Mouse (Mus musculus): ENCODE results near the gene Gtf3a.

Gtf3a gene

DNA sequence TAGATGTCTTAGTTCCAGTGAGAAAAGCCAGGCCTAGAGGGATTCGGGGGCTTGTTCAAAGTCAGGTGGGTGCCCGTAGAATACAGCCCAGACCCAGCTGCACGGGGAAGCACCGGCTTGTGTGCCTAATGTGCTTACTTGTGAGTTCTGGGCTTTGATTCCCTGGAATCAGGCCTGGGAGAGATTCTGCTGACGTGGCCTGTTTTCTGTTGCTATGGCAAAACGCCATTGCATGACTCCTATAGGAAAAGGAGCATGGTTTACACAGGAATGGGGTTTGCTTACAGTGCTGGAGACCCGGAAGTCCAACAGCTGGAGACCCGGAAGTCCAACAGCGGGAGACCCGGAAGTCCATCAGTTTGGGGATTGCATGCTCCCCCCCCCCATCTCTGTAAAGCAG, 39.1 kb downstream of the Gtf3a start:
- DNase-seq = no peak

DNA sequence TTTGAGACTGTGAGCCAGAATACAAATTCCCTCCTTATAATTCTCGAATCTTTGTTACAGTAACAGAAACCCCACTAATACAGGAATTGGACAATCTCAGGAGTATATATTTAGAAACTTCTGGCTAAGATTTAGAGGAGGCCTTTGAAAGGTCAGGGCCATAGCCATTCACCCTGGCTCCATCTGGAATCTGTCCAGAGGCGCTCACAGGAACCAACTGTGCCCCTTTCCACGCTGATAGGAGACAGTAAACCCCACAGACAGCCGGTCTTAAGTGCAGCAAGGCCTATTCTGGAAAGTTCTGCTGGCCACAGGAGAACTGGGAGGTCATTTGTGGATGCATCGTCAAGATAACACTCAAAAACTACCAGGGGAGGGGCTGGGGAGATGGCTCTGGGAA, 40.6 kb downstream of the Gtf3a start:
- no peak for DNase-seq

DNA sequence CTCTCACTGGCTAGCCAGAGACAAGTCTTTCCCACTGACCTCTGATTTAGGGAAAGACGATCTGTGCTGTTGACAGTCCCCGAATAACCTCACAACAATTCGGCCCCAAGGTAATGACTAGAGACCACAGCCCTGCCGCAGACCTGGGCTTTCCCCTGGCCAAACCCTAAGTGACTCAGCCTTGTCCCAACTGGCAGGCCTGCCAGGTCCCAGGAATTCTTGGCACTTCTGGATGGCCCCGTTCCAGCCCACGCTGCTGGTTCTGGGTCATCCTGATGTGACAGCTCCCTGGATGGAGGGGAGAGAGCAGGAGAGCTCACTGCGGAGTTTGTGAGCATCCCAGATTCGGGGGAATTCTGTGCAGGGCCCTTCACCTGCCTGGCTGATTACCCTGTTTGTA, 45.1 kb downstream of the Gtf3a start:
- DNase-seq = no peak

DNA sequence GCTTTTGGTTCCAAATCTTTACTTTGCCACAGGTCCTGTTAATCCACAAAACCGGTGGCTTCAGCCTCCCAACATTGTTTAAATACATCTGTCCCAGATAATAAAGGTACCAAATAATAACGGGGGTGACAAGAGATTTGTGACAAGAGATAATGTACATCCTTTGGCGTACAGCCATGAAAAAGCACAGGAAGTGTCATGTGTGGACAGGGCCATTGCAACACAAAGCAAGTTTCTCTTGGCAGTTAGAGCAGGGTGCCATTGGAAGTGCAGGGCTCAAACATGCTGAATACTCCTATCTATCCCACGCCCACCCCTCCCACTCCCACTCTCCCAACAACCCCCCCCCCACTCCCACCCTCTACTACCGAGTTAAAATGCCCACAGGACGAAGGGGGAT, 46.5 kb downstream of the Gtf3a start:
- DNase-seq = no peak

DNA sequence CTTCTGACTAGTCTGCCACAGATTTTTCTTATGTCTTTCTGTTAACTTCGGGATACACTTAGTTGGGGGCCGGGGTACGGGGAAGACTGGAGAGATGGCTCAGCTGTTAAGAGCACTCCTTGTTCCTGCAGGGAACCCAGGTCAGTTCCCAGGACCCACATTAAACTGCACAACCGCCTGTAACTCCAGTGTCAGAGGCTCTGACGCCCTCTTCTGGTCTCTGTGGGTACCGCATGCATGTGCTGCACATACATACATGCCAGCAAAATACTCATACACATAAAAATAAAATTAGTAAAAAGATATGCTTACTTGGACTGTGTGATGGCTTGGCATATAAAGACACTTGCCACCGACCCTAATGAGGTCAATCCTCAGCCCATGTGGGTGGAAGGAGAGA, 48.4 kb downstream of the Gtf3a start:
- DNase-seq = no peak

DNA sequence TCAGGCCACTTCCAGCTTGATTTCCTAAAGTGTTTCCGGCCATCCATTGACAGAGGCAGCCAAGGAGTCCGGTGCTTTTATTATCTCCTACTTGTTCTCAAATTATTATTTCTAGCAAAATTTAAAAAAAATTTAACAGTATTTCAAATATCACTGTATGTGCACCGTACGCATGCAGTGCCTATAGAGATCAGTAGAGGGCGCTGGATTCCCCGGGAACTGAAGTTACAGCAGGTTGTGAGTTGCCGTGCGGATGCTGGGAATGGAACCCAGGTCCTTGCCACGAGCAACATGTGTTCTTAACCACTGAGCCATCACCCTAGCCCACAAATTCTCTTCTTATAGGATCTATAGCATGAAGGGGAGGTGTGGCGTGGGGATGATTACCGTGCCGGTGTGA, 50.3 kb downstream of the Gtf3a start:
- no peak for DNase-seq

DNA sequence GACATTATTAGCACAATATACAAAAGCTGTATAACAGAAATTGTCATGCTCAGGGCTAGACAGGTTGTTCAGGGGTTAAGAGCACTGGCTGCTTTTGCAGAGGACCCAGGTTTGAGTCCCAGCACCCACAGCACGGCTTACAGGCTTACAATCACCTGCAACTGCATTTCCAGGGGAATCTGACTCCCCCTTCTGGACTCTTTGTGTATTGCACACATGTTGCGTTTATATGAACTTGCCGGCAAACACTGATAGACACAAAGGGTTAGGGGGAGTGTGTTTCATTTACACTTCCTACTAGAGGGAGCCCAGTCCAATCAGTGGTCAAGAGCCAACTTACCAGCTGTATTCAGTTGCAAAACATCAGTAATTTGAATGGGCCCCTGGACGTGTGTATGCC, 52.9 kb downstream of the Gtf3a start:
- DNase-seq = no peak

DNA sequence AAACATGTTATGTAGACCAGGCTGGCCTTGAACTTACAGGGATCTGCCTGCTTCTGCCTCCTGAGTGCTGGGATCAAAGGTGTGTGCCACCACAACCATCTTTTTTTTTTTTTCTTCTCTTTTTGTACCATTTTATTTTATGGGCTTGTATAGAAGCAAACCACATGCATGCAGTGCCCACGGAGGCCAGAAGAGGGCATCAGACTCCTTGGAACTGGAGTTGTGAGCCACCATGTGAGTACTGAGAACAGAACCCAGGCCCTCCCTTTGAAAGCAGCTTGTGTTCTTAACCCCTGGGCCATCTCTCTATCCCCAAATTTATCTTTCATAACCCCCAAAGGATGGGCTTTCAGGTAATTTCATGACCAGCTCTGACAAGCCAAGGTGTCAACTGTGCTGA, 54.8 kb downstream of the Gtf3a start:
- DNase-seq = no peak
